Mouse (Mus musculus): ENCODE data around the gene Nfe2l2.

DNA sequence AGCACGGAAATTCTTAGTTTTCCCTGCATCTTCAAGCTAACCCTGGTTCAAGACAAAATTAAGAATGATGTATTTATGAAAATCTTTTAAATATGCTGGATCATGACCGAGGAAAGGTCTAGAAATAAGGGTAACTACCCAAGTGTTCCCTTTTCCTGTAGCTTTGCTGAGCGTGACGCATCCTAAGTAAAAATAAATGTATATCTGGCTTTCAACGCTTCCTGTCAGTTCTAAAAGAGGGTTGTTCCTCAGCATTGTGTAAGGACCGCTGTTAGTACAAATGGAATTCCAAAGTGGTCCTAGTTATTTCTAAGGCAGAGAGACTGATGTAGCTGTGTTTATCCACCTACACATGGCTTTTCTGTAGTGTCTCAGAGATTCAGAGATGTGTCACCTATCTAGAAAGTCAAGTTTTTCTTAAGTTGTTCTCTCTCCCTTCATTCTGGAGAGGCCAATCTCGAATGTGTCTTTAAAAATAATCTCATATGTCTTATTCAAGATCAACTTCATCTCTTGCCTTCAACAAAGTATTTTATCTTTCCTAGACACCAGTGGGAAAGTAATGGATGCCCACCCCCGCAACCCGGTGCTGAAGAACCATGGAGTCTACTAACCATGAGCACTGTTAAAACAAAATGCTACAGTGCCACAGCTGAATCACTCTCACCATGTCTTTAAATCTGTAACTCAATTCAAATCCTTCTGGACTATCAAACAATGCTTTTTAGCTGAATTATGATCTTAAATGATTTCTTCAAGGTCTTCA, 2.4 kb downstream of the Nfe2l2 start:
- TF ChIP-seq TAL1 (IDR thresholded peaks at IDR 0.05; ENCODE audit: low read length) = no peak
- TF ChIP-seq GATA1 (IDR thresholded peaks at IDR 0.05; ENCODE audit: low read length) = no peak

Measured in erythroblast, embryonic 14.5 days (primary cell).